Mouse (Mus musculus) stomach, postnatal 0 days (tissue): Measurements from ENCODE around the gene Rxrg. TPM values are rescaled to one million over a fixed set of nuclear protein-coding genes. Genes with fewer than 3 reads are reported as not detected.

Experiments
- ATAC-seq: fragments of 200-750 bp; cut with Nextera tagmentation; 2 replicates; pipeline ENCODE4 v1.8.0; 2017; ENCODE audit not compliant: low FRiP score, low TSS enrichment
- DNase-seq: peaks from one replicate; pipeline ENCODE4 v3.0.0-alpha.2; 2016; ENCODE audit warnings: low spot score
- H3K27ac ChIP-seq: fragments of 300-500 bp; sonication (generic); replicated peaks from 2 replicates; pipeline ENCODE4 v1.5.1; 2014; ENCODE audit warnings: mild to moderate bottlenecking, control low read depth
- H3K27me3 ChIP-seq: fragments of 300-500 bp; sonication (generic); 2 replicates; pipeline ENCODE4 v1.6.1; 2014; ENCODE audit warnings: low read length; ENCODE audit not compliant: control insufficient read depth, insufficient read depth
- H3K36me3 ChIP-seq: fragments of 300-500 bp; sonication (generic); 2 replicates; pipeline ENCODE4 v1.6.1; 2014; ENCODE audit warnings: low read length, mixed read lengths; ENCODE audit not compliant: control insufficient read depth, insufficient read depth
- H3K4me1 ChIP-seq: fragments of 300-500 bp; sonication (generic); replicated peaks from 2 replicates; pipeline ENCODE4 v1.6.1; 2014; ENCODE audit warnings: antibody characterized with exemption; ENCODE audit not compliant: control insufficient read depth, insufficient read depth
- H3K4me2 ChIP-seq: fragments of 300-500 bp; sonication (generic); replicated peaks from 2 replicates; pipeline ENCODE4 v1.6.1; 2014; ENCODE audit warnings: low read depth, mild to moderate bottlenecking, control low read depth, moderate library complexity
- H3K4me3 ChIP-seq: fragments of 300-500 bp; sonication (generic); 2 replicates; pipeline ENCODE4 v1.5.1; 2014; ENCODE audit warnings: low read depth, low read length, control low read depth
- H3K9ac ChIP-seq: fragments of 300-500 bp; sonication (generic); 2 replicates; pipeline ENCODE4 v1.6.1; 2014; ENCODE audit warnings: mild to moderate bottlenecking, low read length, control low read depth, mixed read lengths
- H3K9me3 ChIP-seq: fragments of 300-500 bp; sonication (generic); 2 replicates; pipeline ENCODE4 v1.6.1; 2016; ENCODE audit warnings: low read length; ENCODE audit not compliant: control insufficient read depth
- CTCF ChIP-seq: IDR thresholded peaks from 2 replicates; pipeline ENCODE4 v1.5.1; 2016; ENCODE audit warnings: antibody characterized with exemption, low read depth, mild to moderate bottlenecking, moderate library complexity
- EP300 ChIP-seq: optimal IDR thresholded peaks from 2 replicates; pipeline ENCODE3; 2016; ENCODE audit warnings: antibody characterized with exemption
- WGBS: fragments of 180-500 bp; shearing (Covaris S2); extraction: QIAGEN DNeasy Blood & Tissue Kit; methylation state at CpG from one replicate; pipeline ENCODE4 v1.1.7; 2014; 5-methylcytosine and 5-hydroxymethylcytosine counted together
- polyA plus RNA-seq: library from polyadenylated mRNA; unstranded; fragments of >200 nt; fragmentation: Nextera tagmentation; extraction: Ambion mirVana; gene quantifications from 2 replicates; pipeline ENCODE4 v1.2.1, GENCODE M21; 2015

Rxrg gene
- polyA plus RNA-seq, 1 experiment from 2014 or later: 0.52 TPM

- H3K9ac ChIP-seq: no peak overlapping the region
- 63% methylated on average over 6 of the region's 6 CpGs for WGBS
- no peak overlapping the region for H3K4me3 ChIP-seq
- TF ChIP-seq EP300: no peak
- no peaks in the 10 kb centered on the region for H3K36me3 ChIP-seq
- no peak overlapping the region for H3K4me2 ChIP-seq
- H3K4me1 ChIP-seq: no peaks in the 10 kb centered on the region
- no peaks in the 10 kb centered on the region for H3K27me3 ChIP-seq
- H3K27ac ChIP-seq: no peak overlapping the region
- DNase-seq (no peak), ATAC-seq (no peak)
- H3K9me3 ChIP-seq: no peaks in the 10 kb centered on the region
Measured at GRCm38 (mm10) chr1:167583195-167583594, 15.0 kb upstream of the Rxrg start.

DNA sequence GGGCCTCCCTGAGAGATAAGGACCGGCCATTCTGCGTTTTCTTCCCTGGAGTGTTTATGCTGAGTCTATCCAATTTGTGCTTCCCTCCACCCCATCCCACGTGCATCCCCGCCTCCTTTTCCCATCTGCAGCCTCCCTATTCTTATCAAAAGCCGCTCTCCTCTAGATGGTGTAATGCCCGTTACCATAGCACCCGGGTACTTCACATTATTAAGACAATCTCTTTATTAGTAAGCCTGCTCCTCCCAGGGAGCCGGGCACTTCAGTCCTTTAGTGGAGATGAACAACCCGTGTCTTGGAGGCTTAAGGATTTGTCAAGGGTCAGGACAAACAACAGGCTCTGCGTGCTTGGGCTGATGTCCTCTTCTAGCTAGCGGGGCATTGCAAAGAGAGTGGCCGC lies 14.3 kb upstream of the Rxrg start:
- 65% methylated on average over 12 of the region's 12 CpGs for WGBS
- Histone ChIP-seq H3K9ac (no peak overlapping the region), H3K27me3 (no peaks in the 10 kb centered on the region), H3K4me3 (no peak overlapping the region), H3K9me3 (no peaks in the 10 kb centered on the region), H3K4me2 (no peak overlapping the region), H3K27ac (no peak overlapping the region), H3K36me3 (no peaks in the 10 kb centered on the region), H3K4me1 (no peaks in the 10 kb centered on the region)
- TF ChIP-seq CTCF (no peak), EP300 (no peak)
- DNase-seq: no peak
- no peak for ATAC-seq

- no peak for DNase-seq
- no peak for ATAC-seq
Measured at GRCm38 (mm10) chr1:167588747-167589558, 9.2 kb upstream of the Rxrg start.

DNA sequence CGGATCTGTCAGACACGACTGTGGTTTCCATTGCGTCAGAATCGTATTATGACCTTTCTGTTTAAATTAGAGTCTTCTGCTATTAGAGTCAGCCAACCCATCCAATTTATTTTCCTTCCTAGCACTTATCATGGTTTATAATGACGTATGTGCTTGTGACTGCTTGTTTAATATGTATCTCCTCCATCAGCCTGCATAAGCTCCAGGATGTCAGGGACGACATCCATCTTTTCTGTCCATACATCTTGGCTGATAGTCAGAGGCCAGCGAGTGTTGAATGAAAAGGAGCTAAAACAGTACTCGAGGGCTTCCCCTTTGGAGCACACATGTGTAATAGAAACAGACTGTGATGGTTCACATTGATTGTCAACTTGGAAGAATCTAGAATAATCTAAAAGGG lies 6.0 kb upstream of the Rxrg start:
- H3K36me3 ChIP-seq: no peaks in the 10 kb centered on the region
- no peak overlapping the region for H3K4me2 ChIP-seq
- no peak overlapping the region for H3K27ac ChIP-seq
- H3K4me1 ChIP-seq: no peaks in the 10 kb centered on the region
- H3K4me3 ChIP-seq: no peak overlapping the region
- no peak for TF ChIP-seq EP300
- no peak for TF ChIP-seq CTCF
- 38% methylated on average over 8 of the region's 8 CpGs for WGBS
- ATAC-seq: no peak
- DNase-seq: no peak
- H3K27me3 ChIP-seq: no peaks in the 10 kb centered on the region
- H3K9me3 ChIP-seq: no peaks in the 10 kb centered on the region
- H3K9ac ChIP-seq: no peak overlapping the region

More at GRCm38 (mm10) chr1:167588747-167589558, 9.2 kb upstream of the Rxrg start:
- Histone ChIP-seq H3K4me2 (no peak overlapping the region), H3K9me3 (no peaks in the 10 kb centered on the region), H3K9ac (no peak overlapping the region), H3K27me3 (no peaks in the 10 kb centered on the region), H3K4me1 (no peaks in the 10 kb centered on the region), H3K27ac (no peak overlapping the region), H3K36me3 (no peaks in the 10 kb centered on the region), H3K4me3 (no peak overlapping the region)
- no peak for TF ChIP-seq CTCF
- no peak for TF ChIP-seq EP300
- 81% methylated on average over 16 of the region's 16 CpGs for WGBS

GRCm38 (mm10) chr1:167599211-167599735 lies 1.1 kb downstream of the Rxrg start:
- Histone ChIP-seq H3K9me3 (no peaks in the 10 kb centered on the region), H3K27ac (no peak overlapping the region), H3K27me3 (no peaks in the 10 kb centered on the region), H3K4me1 (no peaks in the 10 kb centered on the region), H3K36me3 (no peaks in the 10 kb centered on the region), H3K4me2 (no peak overlapping the region; the same call in 1 of the 2 replicates), H3K9ac (no peak overlapping the region), H3K4me3 (no peak overlapping the region)
- DNase-seq (no peak), ATAC-seq (no peak)
- TF ChIP-seq CTCF (no peak), EP300 (no peak)
- 36% methylated on average over 7 of the region's 7 CpGs for WGBS

DNA sequence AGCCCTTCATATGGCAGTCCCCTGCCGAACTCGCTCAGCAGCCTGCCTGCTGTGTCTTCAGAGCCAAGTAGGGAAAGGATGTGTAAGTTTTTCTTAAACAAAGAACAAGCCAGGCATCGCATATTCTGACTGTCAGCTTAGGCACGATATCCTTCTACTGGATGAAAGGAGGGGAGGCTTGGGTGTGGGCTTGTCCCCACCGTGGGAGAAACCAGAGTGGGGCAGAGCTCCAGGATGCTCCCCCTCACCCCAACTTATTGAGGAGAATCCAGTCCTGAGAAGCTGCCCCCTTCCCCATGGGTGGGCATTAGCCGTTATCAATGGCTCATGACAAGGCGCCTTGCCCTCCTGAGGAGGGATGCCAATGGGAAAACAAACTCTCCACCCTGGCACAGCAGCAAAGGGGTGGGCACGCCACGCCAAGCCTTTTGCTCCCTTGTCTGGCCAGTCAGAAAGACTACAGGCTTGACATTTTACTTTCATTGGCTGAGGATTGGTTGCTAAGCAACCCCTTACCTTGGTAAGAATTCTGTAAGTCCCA lies 10.1 kb downstream of the Rxrg start:
- H3K9me3 ChIP-seq: no peaks in the 10 kb centered on the region
- no peak overlapping the region for H3K9ac ChIP-seq
- H3K27me3 ChIP-seq: no peaks in the 10 kb centered on the region
- WGBS: 41% methylated on average over 9 of the region's 9 CpGs
- H3K4me1 ChIP-seq: no peaks in the 10 kb centered on the region
- no peak overlapping the region for H3K27ac ChIP-seq
- DNase-seq: no peak
- no peak for TF ChIP-seq EP300
- TF ChIP-seq CTCF: no peak
- H3K4me3 ChIP-seq: no peak overlapping the region
- no peaks in the 10 kb centered on the region for H3K36me3 ChIP-seq
- H3K4me2 ChIP-seq: no peak overlapping the region
- ATAC-seq: no peak
